Mouse (Mus musculus) megakaryocyte, embryonic 14.5 days (primary cell): ENCODE data around the gene Dpep1. TPM values are rescaled to one million over a fixed set of nuclear protein-coding genes. Genes with fewer than 3 reads are reported as not detected.
A peak's percentile ranks its signal among the peaks of the same experiment; 100 is the strongest.
"Not testable (repeated sequence)": the region's sequence is repeated elsewhere in the genome, so short reads cannot be mapped to it uniquely, and the experiment has no call there.

ENCODE experiments used
- H3K27me3 ChIP-seq: replicated peaks from 2 replicates; pipeline ENCODE3; 2012; ENCODE audit warnings: inconsistent platforms
- H3K36me3 ChIP-seq: replicated peaks from 2 replicates; pipeline ENCODE3; 2012; ENCODE audit warnings: low read length, inconsistent platforms, mixed read lengths
- H3K4me1 ChIP-seq: 2 replicates; pipeline ENCODE4 v1.6.1; 2012; ENCODE audit warnings: inconsistent platforms
- H3K4me3 ChIP-seq: replicated peaks from 2 replicates; pipeline ENCODE3; 2012; ENCODE audit warnings: moderate library complexity, mild to moderate bottlenecking, inconsistent platforms
- H3K9me3 ChIP-seq: 2 replicates; pipeline ENCODE4 v1.6.1; 2012; ENCODE audit warnings: inconsistent platforms
- FLI1 ChIP-seq: IDR thresholded peaks from 2 replicates; pipeline ENCODE4 v1.6.1; 2012; ENCODE audit warnings: low read length, inconsistent platforms, mixed read lengths
- GATA1 ChIP-seq: IDR thresholded peaks from 3 replicates; pipeline ENCODE4 v1.6.1; 2012; ENCODE audit warnings: mixed read lengths, low read length, inconsistent platforms, borderline replicate concordance
- polyA plus RNA-seq: library from polyadenylated mRNA; stranded (reverse); fragments of >175 nt; gene quantifications from 2 replicates; pipeline ENCODE4 v1.2.3, GENCODE M21; 2012; ENCODE audit warnings: low replicate concordance; ENCODE audit not compliant: insufficient read depth

The Dpep1 gene
- polyA plus RNA-seq, 1 experiment, result not detected

- H3K27me3 ChIP-seq, result peaks cover 70% of the 10 kb centered on the region
- no peaks in the 10 kb centered on the region for H3K36me3 ChIP-seq
- no peak overlapping the region for H3K4me3 ChIP-seq
Measured at GRCm38 (mm10) chr8:123156070-123156773, 29.8 kb upstream of the Dpep1 start.

GRCm38 (mm10) chr8:123157888-123158465, 28.1 kb upstream of the Dpep1 start, which contains the start of gene Sult5a1:
Gene Sult5a1 (minus strand): TSS chr8:123158315.
- TF ChIP-seq FLI1 (no peak), GATA1 (no peak)
- H3K4me1 ChIP-seq, result peaks cover 23% of the 10 kb centered on the region
- H3K27me3 ChIP-seq, result peaks cover 66% of the 10 kb centered on the region
- no peaks in the 10 kb centered on the region for H3K9me3 ChIP-seq
- no peak within 1 kb of the TSS for H3K4me3 ChIP-seq
- H3K36me3 ChIP-seq, result no peaks in the 10 kb centered on the region

More at GRCm38 (mm10) chr8:123156070-123156773, 29.8 kb upstream of the Dpep1 start:
- peaks cover 21% of the 10 kb centered on the region for H3K4me1 ChIP-seq
- peaks cover 5% of the 10 kb centered on the region; the same call in 1 of the 2 replicates for H3K9me3 ChIP-seq
- no peak for TF ChIP-seq GATA1

GRCm38 (mm10) chr8:123181391-123181790, 4.7 kb upstream of the Dpep1 start:
- Histone ChIP-seq H3K4me1 (peaks cover 8% of the 10 kb centered on the region; the same call in 1 of the 2 replicates), H3K36me3 (no peaks in the 10 kb centered on the region), H3K27me3 (peaks cover 61% of the 10 kb centered on the region), H3K9me3 (peaks cover 42% of the 10 kb centered on the region), H3K4me3 (no peak overlapping the region)
- no peak for TF ChIP-seq GATA1
- TF ChIP-seq FLI1, result no peak

- peaks cover 67% of the 10 kb centered on the region for H3K27me3 ChIP-seq
- no peak overlapping the region for H3K4me3 ChIP-seq
Measured at GRCm38 (mm10) chr8:123188006-123188405, 2.0 kb downstream of the Dpep1 start.

GRCm38 (mm10) chr8:123188841-123189240, 2.8 kb downstream of the Dpep1 start:
- no peaks in the 10 kb centered on the region for H3K36me3 ChIP-seq
- TF ChIP-seq GATA1 (no peak), FLI1 (no peak)
- no peaks in the 10 kb centered on the region for H3K9me3 ChIP-seq
- H3K4me1 ChIP-seq, result peaks cover 19% of the 10 kb centered on the region
- H3K27me3 ChIP-seq, result peaks cover 61% of the 10 kb centered on the region
- H3K4me3 ChIP-seq, result no peak overlapping the region

More at GRCm38 (mm10) chr8:123188006-123188405, 2.0 kb downstream of the Dpep1 start:
- TF ChIP-seq FLI1 (no peak), GATA1 (no peak)
- Histone ChIP-seq H3K4me1 (peaks cover 17% of the 10 kb centered on the region), H3K9me3 (no peaks in the 10 kb centered on the region), H3K36me3 (no peaks in the 10 kb centered on the region)

GRCm38 (mm10) chr8:123190678-123191077, 4.6 kb downstream of the Dpep1 start:
- TF ChIP-seq GATA1, result no peak
- no peak for TF ChIP-seq FLI1
- Histone ChIP-seq H3K36me3 (no peaks in the 10 kb centered on the region), H3K4me3 (peak overlapping the region; percentile 6), H3K4me1 (peaks cover 19% of the 10 kb centered on the region), H3K27me3 (peaks cover 59% of the 10 kb centered on the region), H3K9me3 (no peaks in the 10 kb centered on the region)

- Histone ChIP-seq H3K27me3 (peaks cover 47% of the 10 kb centered on the region), H3K9me3 (no peaks in the 10 kb centered on the region), H3K4me1 (peaks cover 19% of the 10 kb centered on the region), H3K4me3 (no peak overlapping the region), H3K36me3 (no peaks in the 10 kb centered on the region)
- TF ChIP-seq FLI1 (no peak), GATA1 (no peak)
Measured at GRCm38 (mm10) chr8:123191908-123192307, 5.9 kb downstream of the Dpep1 start.

GRCm38 (mm10) chr8:123193771-123194170, 7.7 kb downstream of the Dpep1 start:
- H3K4me1 ChIP-seq, result peaks cover 19% of the 10 kb centered on the region
- H3K9me3 ChIP-seq, result no peaks in the 10 kb centered on the region
- H3K4me3 ChIP-seq, result no peak overlapping the region
- no peak for TF ChIP-seq GATA1
- no peak for TF ChIP-seq FLI1
- no peaks in the 10 kb centered on the region for H3K36me3 ChIP-seq
- H3K27me3 ChIP-seq, result peaks cover 41% of the 10 kb centered on the region

- H3K4me1 ChIP-seq, H3K36me3 ChIP-seq, H3K9me3 ChIP-seq, H3K4me3 ChIP-seq: not testable (repeated sequence)
- H3K27me3 ChIP-seq, result peaks cover 61% of the 10 kb centered on the region
Measured at GRCm38 (mm10) chr8:123197016-123197415, 11.0 kb downstream of the Dpep1 start.

GRCm38 (mm10) chr8:123199864-123200263, 13.8 kb downstream of the Dpep1 start:
- Histone ChIP-seq H3K27me3 (peaks cover 48% of the 10 kb centered on the region), H3K9me3 (no peaks in the 10 kb centered on the region), H3K36me3 (peaks cover 19% of the 10 kb centered on the region), H3K4me3 (no peak overlapping the region), H3K4me1 (peaks cover 26% of the 10 kb centered on the region)
- TF ChIP-seq GATA1, result no peak
- no peak for TF ChIP-seq FLI1

GRCm38 (mm10) chr8:123202288-123202687, 16.2 kb downstream of the Dpep1 start:
- Histone ChIP-seq H3K9me3 (no peaks in the 10 kb centered on the region), H3K36me3 (peaks cover 40% of the 10 kb centered on the region), H3K4me1 (peaks cover 26% of the 10 kb centered on the region), H3K4me3 (no peak overlapping the region), H3K27me3 (peaks cover 43% of the 10 kb centered on the region)
- TF ChIP-seq GATA1 (no peak), FLI1 (no peak)
